Mouse (Mus musculus) right cerebral cortex, adult 18-20 months (tissue): ENCODE measurements around the gene Gm15517.

Experiments
- DNase-seq: peaks from one replicate; pipeline ENCODE4 v3.0.0; 2022; ENCODE audit warnings: mixed read lengths

The Gm15517 gene

GRCm38 (mm10) chr7:44310285-44310877 is 49.1 kb downstream of the Gm15517 start:
- peak; percentile 12 for DNase-seq

- peak; percentile 88 for DNase-seq
Measured at GRCm38 (mm10) chr7:44310878-44311712, 49.8 kb downstream of the Gm15517 start.
